Mouse (Mus musculus) stomach, postnatal 0 days (tissue): ENCODE measurements around the gene Zfp61.

Source experiments
- CTCF ChIP-seq: IDR thresholded peaks from 2 replicates; pipeline ENCODE4 v1.5.1; 2016; ENCODE audit warnings: antibody characterized with exemption, low read depth, mild to moderate bottlenecking, moderate library complexity
- EP300 ChIP-seq: optimal IDR thresholded peaks from 2 replicates; pipeline ENCODE3; 2016; ENCODE audit warnings: antibody characterized with exemption

DNA sequence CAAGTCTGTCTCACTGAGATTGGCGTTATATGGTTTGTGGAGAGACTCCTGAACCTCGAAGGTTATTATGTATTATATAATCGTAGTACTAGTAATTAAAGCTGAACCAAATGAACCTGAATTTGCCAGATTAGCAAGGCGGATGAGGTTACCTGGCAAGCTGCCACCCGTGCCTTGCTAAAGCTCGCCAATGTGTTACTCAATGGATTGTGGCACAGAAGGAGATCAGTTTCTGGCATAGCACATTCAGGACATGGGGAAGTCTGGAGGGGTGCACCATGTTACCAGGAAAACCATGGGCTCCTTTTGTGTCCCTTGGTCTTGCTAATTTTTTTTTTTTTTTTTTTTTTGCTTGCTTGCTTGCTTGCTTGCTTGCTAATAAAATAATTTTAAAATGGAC lies 24.2 kb upstream of the Zfp61 start:
- TF ChIP-seq CTCF = no peak
- TF ChIP-seq EP300 = no peak
